Mouse (Mus musculus) gastrocnemius, postnatal 4 days (tissue): ENCODE results near the gene S100b. TPM values are rescaled to one million over a fixed set of nuclear protein-coding genes. Genes with fewer than 3 reads are reported as not detected.
A peak's percentile ranks its signal among the peaks of the same experiment; 100 is the strongest.

Experiments used
- DNase-seq, 2 experiments: peaks; one replicate each; pipeline ENCODE4 v3.0.0; 2021 to 2022; ENCODE audit warnings: low spot score in 2 of 2, mixed read lengths in 2 of 2
- long read RNA-seq, 2 experiments: library from polyadenylated mRNA; stranded (forward); transcript quantifications; one replicate each; pipeline ENCODE4 v2.0.0; 2021
- total RNA-seq, 2 experiments: library from RNA; stranded (reverse); gene quantifications; 2 replicates each; pipeline ENCODE4 v1.2.3; 2021

The S100b gene
- 10 to 100 TPM; 13.7 to 15.3 TPM for total RNA-seq
- long read RNA-seq, experiment 1, transcript S100b-201 (3 exons, 1,484 nt), result major isoform, 23 of 26 reads
- long read RNA-seq, experiment 1, partial matches to known transcripts, result 1 of 26 reads
- long read RNA-seq, experiment 1, other reads (novel, unspliced or antisense), result 2 of 26 reads
- long read RNA-seq, experiment 2, transcript S100b-201 (3 exons, 1,484 nt), result major isoform, 14 of 14 reads
- long read RNA-seq, experiment 2, partial matches to known transcripts, result 0 of 14 reads
- long read RNA-seq, experiment 2, other reads (novel, unspliced or antisense), result 0 of 14 reads

DNA sequence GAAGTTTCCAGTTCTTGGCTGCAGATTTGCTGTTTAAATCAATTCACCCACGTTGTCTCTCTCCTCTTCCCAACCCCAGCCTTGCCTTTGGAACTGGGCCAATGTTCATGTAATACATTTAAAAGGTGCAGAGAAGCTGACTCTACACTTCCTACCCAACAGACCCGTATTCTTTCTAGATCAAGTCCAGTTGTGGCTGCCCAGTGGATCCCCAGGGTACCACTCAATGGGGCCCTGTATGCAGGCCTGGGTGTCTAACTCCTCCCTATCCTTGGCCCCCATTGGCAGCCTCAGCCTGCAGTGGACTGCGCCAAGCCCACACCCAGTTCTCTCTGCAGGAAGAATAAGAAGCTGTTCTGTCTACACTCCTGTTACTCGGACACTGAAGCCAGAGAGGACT is at the start of gene S100b:
Gene S100b (plus strand): TSS at position 318 of the 400 bp plus-strand sequence.
- DNase-seq, result peak in 1 of 2 experiments; percentile 63

GRCm38 (mm10) chr10:76207262-76207796 is 46.3 kb upstream of the S100b start:
- no peak for DNase-seq

DNA sequence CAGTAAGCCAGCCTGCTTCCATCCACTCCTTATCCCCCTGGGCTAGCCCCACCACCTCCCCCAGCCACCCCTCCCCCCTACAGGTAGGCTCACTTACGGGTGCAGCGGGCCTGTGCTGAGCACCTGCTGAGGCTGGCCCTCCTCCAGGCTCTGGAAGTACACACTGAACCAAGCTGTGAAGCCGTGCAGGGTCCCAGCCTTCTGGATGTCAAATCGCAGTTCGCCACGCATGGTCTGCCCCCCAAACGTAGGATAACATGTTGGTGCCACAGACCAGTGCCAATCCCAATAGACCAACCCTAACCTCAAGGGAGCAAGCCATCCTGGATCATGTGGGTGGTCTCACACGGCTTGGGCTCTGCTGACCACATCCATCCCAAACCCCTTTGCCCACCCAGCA is 44.4 kb upstream of the S100b start:
- DNase-seq, result no peak

DNA sequence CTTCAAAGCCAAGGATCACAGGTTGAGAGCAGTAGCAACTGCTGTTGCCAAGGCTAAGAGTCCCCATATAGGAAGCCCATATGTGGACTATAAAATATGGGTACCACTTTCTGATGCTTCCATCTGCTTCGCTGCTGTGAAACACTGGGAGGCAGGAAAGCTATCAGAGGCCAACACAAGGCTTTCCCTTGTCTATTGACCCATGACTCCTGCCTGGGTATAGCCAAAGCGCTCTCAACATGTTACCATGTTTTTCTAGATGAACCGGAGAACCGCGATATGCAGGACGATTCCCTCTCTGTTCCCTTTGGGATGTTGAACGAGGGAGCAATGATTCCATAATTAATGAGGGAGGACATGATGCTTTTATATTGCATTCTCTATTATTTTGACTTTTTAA is 42.8 kb upstream of the S100b start:
- DNase-seq, result no peak

- DNase-seq, result no peak
Observed at GRCm38 (mm10) chr10:76212121-76212520, 41.5 kb upstream of the S100b start.

DNA sequence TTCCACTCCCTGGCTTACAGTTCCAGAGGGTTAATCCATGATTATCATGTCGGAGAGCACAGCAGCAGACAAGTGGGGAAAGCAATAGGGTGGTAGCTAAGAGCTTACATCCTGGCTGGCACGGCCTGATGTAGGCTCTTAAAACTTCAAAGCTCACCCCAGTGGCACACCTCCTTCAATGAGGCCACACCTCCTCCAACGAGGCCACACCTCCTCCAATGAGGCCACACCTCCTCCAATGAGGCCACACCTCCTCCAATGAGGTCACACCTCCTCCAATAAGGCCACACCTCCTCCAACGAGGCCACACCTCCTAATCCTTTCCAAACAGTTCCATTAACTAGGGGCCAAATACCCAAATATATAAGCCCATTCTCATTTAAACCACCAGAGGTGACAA is 39.5 kb upstream of the S100b start:
- DNase-seq, result no peak

GRCm38 (mm10) chr10:76217056-76217455 is 36.6 kb upstream of the S100b start:
- DNase-seq, result no peak

DNA sequence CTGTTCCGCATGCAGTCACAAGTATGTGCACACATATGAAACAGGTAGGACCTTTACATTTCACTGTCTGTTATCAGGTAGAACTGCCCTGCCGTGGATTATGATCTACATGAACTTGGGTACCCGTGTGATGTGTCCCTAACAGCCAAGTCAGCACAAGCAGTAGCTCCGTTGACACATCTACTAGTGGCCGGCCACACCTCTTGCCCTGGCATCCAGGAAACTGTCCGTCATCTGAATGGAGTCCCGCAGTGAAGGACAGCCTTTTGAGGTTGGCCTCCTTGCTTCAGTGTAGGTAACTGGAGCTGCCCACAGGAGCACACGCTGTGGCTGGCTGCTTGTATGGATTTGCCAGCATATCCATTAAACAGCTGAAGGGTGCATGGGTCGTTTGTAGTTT is 35.4 kb upstream of the S100b start:
- no peak for DNase-seq

- DNase-seq, result no peak
Observed at GRCm38 (mm10) chr10:76225944-76226343, 27.7 kb upstream of the S100b start.

DNA sequence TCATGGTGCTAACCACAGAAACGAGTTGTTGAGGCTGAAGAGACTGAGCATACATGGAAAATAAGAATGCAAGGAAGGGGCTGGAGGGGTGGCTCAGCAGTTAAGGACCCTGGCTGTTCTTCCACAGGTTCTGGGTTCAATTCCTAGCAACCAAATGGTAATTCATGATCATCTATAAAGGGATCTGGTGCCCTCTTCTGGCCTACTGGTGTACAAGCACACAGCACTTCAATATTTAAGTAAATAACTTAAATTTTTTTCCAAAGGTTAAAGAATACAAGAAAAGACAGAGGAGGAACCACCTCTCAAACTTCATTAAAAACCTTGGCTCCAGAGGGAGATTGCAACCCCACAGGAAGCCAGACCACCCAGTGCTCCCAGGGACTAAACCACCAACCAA is 24.0 kb upstream of the S100b start:
- no peak for DNase-seq

GRCm38 (mm10) chr10:76237341-76238225 is 16.1 kb upstream of the S100b start, which contains the start of gene Prmt2:
Gene Prmt2 (minus strand): TSS chr10:76237865.
- DNase-seq, result peak; percentile 81 to 90

GRCm38 (mm10) chr10:76239401-76239800 is 14.3 kb upstream of the S100b start:
- no peak for DNase-seq

DNA sequence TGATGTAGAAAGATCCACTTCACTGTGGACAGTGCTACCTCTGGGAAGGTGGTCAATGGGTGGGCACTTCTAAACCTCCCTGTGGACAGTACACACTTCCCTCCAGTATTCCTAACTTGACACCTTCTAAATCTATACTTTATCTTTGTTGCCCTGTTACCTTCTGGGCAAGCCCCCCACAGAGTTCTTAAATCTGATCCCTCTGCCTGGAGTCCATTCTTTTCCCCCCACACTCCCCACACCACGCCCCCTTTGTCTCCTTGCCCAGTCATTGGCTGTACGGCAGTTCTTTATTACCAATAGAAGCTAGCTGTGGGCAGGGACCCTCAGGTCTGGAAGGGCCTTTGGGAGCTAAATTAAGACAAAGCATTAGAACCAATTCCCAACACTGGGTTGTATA is 8.5 kb upstream of the S100b start:
- no peak for DNase-seq

- DNase-seq, result no peak
Observed at GRCm38 (mm10) chr10:76246601-76247000, 7.1 kb upstream of the S100b start.

- no peak for DNase-seq
Observed at GRCm38 (mm10) chr10:76247960-76248646, 5.5 kb upstream of the S100b start.

DNA sequence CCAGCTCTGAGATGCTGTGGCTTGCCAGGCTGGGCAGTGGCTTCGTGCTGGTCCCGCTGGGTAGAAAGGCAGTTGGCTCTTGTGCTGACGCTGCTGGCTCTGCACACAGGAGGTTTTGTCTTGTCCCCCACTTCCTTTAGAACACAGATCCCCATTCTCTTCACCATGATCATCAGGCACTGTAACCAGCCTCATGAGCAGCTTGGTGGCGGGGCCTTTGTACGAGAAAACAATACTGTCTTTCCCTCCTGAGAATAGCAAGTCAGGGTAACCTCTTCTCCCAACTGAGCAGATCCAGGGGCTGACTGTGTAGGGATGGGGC is 5.0 kb upstream of the S100b start:
- no peak for DNase-seq

DNA sequence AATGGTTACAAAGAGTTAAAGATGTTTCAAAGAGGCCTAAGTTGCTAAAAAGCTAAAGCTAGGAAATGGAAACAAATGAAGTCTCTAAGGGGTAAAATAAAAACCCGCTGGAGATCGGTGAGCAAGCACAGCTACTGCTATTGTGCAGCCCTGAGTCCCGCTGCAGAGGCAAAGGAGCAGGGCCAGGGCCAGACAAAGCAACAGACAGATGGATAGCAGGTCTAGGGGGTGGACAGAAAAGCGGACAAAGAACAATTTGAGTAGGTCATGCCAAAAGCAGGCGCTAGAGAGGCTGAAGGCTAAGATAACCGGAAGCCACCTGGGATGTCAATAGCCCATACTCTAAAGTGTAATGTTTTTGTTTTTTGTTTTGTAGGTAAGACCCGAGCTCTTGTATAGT is 2.8 kb upstream of the S100b start:
- DNase-seq, result no peak

- no peak for DNase-seq
Observed at GRCm38 (mm10) chr10:76253079-76253478, 574 bp upstream of the S100b start.

DNA sequence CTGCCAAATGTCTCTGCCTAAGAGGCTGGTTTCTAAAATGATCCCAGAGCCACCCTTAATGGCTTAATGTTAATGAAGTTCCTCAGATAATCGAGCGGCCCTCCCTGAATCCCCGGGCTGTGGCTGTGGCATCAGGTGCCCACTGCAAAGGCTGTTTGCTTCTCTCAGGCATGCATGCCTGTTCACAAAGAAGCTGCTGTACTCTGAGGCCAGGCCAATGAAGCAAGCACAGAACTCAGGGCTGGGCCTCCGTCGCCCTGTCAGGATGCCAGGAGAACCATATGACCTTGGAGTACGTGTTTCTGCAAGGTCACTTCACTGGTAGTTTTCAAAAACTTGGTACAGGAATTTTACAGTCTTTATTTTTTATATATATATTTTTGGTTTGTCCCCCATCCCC is 2.0 kb downstream of the S100b start:
- DNase-seq, result no peak

- DNase-seq, result no peak
Observed at GRCm38 (mm10) chr10:76257231-76257630, 3.6 kb downstream of the S100b start.

DNA sequence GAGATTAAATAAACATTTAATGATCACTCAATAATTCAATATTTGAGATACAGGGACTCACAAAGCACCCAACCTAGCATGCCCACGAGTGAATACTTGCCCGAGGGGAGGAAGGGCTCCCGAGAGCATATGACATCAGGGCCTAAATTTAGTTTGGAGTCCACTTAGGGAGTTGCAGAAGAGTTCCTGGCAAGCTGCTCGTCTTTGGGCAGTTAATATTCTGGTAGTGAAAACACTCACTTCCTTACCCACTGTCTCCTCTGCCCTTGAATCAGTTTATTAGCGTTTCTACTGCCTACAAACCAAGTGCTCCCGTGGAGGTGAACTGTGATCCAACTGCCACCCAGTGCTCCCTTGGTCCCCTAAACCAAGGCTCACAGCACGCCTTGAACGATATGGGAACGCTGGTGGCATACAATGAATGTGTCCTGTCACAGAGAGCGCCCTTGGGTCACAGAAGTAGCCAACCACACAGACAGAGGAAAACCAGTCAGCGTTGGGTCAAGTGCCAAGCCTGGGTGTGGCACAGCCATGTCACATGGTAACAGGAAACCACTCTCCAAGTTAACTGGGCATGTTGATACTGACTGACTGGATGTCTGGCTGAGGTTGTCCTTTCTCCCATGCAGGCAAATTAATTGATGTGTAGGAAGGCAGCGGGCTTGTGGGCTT is 4.2 kb downstream of the S100b start:
- DNase-seq, result no peak
